Mouse (Mus musculus): ENCODE measurements at regions not wholly inside any gene's neighbourhood (a gene's known extent, or its start where the extent isn't known, plus 50 kb on each side); places are given as distances from the start of the nearest gene placed in this dataset.

DNA sequence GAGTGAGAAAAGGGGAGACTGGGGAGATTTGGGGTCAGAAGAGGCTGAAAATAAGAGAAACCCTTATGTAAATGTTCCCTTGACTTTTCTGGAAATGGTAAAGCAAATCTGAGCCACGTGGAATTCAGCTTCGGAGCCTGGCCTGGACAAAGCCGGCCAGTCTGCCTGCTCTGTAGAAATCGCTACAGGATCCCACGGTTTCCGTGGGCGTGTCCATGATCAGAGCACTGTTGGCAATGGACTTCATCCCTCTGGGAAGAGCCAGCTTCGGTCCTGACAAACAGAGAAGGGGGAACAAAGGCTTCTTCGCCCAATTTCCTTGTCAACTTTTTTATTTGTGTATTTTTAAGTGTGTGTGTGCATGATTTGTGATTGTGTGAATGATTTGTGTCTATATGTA is 490.7 kb upstream of the Nox3 start:
- in situ Hi-C loops (cut with MboI; ENCODE audit: low pct_unique_long_range_greater_than_20kb in 1 of 2, low sequenced_read_pairs in 2 of 2, unreplicated experiment in 1 of 2): no loop called here

DNA sequence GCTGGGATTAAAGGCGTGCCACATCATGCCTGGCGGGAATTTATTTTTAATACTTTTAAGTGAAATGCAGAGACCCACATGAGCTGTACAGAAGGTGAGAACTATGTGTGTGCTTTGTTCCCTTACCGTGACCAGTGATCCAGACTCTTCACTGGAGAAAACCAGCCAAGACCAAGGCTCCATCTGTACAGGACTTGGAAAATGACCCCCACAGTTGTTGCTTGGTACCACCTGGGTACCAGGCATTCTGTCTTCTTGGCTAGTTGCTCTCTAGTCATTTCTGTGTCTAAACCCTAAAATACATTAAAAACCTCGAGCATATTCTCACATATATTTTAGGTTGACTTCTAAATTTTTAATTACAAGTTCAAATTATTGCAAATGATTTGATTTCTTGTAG is 491.5 kb upstream of the Nox3 start:
- in situ Hi-C loops (cut with MboI; ENCODE audit: low pct_unique_long_range_greater_than_20kb in 1 of 2, low sequenced_read_pairs in 2 of 2, unreplicated experiment in 1 of 2): no loop called here

DNA sequence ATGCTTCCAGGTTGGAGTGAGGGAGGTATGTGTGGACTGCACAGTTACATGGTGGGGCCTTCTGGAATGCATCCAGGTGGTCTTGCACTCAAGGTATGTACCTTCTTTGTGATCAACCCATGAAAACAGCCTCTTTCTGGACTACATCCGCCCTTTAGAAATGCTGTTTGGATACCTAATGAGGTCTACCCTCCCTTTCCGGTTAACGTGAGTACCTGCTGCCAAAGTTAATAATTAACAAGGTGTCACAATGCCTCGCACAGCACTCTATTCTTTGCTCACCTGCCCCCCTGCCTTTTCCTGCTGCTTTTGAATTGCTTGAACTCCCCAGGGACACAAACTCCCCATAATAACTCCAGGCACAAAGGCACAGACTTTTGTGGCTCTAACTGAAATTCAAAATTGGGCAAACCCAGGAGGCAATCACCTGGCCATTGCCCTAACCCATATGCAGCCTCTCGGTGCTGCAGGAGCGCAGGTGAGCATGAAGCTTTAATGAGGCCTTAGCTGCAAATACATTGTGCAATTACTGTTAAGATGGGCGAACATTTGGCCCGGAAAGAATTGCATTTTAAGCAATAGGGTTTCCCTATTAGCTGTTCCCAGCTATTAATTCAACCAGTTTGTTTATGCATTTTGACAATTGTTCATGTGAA is 500.9 kb upstream of the Nox3 start:
- in situ Hi-C loops (cut with MboI; ENCODE audit: low pct_unique_long_range_greater_than_20kb in 1 of 2, low sequenced_read_pairs in 2 of 2, unreplicated experiment in 1 of 2): no loop called here

DNA sequence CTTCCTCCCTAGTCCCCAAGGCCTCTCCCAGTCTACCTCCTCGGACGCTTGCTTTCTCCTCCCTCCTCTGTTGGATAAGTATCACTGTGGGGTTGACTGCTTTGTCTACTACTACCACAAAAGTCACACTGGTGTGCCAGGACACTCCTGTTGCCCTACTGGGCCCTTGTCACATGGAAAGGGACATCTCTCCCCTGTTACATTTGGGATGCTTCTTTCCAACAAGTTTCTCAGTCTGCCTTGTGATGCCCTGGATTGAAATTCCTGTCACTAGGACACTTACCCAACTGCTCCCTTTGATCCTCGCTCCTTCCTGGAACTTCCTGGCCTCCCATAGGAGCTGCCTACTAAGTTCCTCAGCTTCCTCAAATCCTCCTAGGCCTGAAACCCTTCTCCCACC is 501.9 kb upstream of the Nox3 start:
- in situ Hi-C loops (cut with MboI; ENCODE audit: low pct_unique_long_range_greater_than_20kb in 1 of 2, low sequenced_read_pairs in 2 of 2, unreplicated experiment in 1 of 2): no loop called here

DNA sequence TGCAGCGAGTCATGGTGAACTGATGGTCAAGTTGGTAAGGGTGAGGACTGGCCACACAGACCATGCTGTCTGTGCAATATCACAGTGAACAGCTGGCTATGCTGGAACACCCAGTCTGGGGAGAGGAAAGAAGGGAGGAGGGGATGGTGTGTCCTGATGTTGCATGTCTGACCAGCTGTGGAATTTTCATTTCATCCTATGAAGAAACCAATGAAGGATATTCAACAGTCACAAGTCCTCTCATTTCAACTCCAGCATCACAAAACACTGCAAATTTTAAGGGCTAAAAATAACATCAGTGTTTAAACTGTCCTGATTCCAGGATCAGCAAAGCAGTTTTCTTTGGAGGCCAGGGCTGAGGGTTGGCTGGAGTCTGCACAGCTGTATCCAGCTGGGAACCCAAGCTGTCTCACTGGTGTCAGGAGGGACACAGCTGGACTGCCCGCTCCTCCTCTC is 503.7 kb upstream of the Nox3 start:
- in situ Hi-C loops (cut with MboI; ENCODE audit: low pct_unique_long_range_greater_than_20kb in 1 of 2, low sequenced_read_pairs in 2 of 2, unreplicated experiment in 1 of 2): no loop called here

DNA sequence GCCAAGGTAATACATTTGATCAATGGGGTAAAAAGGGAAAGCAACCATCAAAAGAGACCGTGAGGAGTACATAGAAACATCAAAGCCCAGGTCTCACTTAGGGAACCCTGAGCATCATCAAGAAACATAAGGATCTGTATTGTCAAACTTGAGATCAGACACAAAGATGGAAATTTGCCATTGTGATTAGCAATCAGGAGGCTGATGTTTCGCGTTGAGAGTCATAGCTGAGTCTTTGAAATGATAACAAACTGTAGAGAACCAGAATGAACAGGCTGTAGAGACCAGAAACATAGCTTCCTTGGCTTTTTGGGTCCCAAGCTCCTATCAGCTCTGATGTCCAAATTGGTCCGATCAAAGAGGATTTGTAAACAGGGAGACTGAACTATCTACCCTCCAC is 505.2 kb upstream of the Nox3 start:
- in situ Hi-C loops (cut with MboI; ENCODE audit: low pct_unique_long_range_greater_than_20kb in 1 of 2, low sequenced_read_pairs in 2 of 2, unreplicated experiment in 1 of 2): no loop called here

DNA sequence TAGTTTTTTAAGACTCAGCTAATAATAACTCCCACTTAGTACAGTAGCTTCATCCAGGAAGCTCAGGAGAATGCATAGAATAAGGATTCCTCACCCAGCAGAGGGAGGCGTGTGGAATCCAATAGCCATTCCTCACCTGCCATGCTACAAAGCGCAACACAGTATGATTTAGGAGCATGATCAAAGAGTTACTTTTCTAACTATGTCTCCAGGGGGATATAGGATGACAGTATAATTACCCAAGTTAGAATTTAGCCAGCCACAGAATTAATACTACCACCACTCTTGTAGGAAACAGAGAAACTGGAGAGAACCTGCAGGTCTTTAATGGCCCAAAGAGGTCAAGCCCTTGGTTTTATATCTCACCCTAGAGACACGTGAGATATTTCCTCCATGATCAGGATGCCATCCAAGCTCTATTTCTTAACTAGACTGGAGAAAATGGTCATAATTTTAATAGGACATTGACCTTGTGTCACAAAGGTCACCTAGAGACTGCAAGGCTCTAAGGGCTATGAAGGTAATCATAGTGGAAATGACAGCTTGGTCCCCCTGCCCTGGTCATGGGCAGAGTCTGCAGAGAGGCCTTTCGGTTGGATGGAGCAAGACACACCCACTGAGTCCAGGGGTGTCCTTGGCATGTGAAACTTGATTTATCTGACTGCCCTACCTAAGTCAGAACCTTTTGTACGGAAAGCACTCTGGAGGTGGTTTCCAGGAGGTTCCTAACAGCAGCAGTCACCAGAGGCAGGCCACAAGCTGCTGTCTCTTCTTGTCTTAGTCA is 512.3 kb upstream of the Nox3 start:
- in situ Hi-C loops (cut with MboI; ENCODE audit: low pct_unique_long_range_greater_than_20kb in 1 of 2, low sequenced_read_pairs in 2 of 2, unreplicated experiment in 1 of 2): no loop called here

DNA sequence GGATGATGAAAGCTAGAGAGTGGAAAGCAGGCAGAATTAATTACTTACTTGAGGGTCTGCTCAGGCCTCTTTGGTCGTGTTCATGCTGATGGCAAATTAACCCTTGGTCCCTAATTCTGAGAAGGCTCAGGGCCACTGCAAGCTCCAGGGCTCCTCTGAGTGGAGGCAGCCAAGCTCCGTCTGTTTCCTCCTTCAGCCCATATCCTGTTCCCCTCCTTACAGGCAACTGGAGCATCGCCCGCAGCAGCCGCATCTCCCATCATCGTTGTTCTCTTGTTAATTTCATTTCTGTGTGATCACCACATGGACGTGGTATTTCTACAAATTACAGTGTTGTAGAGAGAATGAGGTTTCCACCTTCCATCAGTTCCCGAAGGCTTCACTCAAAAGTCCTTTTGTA is 513.6 kb upstream of the Nox3 start:
- in situ Hi-C loops (cut with MboI; ENCODE audit: low pct_unique_long_range_greater_than_20kb in 1 of 2, low sequenced_read_pairs in 2 of 2, unreplicated experiment in 1 of 2): no loop called here

DNA sequence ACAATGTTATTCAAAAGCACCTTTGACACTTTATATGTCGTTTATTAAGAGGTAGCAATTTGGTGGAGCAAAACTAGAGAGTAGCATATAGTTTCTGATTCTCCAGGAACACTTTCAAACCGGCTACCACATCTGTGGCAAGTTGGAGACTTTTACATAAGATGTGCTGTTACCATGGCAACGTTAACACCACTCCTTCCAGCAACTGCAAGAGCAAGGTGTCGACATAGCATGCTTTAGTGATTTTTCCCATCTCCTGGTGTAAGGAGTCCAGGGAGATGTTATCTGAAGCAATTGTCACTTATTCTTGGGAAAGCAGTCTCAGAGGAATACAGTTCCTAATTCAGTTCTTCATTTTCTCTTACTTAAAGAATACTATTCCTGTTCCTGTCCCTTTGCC is 516.5 kb upstream of the Nox3 start:
- in situ Hi-C loops (cut with MboI; ENCODE audit: low pct_unique_long_range_greater_than_20kb in 1 of 2, low sequenced_read_pairs in 2 of 2, unreplicated experiment in 1 of 2): no loop called here

DNA sequence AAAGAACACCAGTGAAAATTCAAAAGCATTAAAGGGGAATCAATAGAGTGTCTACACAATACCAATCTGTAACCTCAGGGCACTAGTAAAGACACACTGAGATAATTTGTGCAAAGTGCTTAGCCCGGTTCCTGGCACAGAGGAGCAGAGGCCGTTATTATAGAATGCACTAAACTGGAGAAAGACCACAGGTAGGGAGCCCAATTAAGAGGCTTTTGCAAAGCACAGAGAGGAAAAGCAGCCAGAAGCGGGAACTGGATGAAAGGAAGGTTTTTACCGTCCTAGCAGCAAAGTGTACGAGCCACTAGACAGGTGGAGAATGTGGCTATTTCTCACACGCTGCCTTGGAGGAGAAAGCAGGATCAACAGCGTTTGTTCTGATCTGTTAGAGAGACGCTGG is 518.9 kb upstream of the Nox3 start:
- in situ Hi-C loops (cut with MboI; ENCODE audit: low pct_unique_long_range_greater_than_20kb in 1 of 2, low sequenced_read_pairs in 2 of 2, unreplicated experiment in 1 of 2): no loop called here

DNA sequence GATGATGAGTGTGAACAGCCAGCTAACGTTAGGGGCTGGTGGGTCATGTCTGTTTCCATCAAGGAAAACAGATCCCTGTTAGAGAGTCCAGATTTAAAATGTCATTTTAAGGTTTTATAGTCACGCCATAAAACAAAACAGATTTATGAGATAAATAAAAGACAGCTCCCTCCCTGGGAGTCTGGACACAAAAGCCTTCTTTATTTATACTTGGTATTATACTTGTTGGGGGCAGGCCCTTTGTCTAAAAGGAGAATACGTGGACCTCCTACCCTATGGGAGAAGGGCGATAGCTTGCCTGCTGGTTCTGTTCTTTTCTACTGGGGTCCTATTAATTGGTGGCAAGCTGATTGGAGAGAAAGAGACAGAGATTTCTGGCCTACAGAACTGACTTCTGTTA is 520.1 kb upstream of the Nox3 start:
- in situ Hi-C loops (cut with MboI; ENCODE audit: low pct_unique_long_range_greater_than_20kb in 1 of 2, low sequenced_read_pairs in 2 of 2, unreplicated experiment in 1 of 2): no loop called here

DNA sequence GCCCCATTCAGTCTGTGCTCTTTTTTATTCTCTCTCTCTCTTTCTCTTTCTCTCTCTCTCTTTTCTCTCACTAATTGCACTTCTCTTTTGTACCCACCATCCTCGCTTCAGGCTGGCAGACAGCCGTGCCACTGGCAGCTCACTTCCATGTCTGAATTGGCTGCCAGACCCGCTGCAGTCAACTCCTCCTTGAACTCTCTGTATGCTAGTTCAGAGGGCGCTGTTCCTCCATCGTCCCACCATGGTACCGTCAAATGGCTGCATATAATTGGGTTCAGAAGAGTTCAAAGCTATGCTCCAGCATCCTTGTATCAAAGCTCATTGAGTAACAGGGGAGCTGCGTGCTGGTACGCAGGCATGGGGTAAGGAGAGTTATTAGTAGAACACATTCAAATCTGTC is 520.7 kb upstream of the Nox3 start:
- in situ Hi-C loops (cut with MboI; ENCODE audit: low pct_unique_long_range_greater_than_20kb in 1 of 2, low sequenced_read_pairs in 2 of 2, unreplicated experiment in 1 of 2): no loop called here

DNA sequence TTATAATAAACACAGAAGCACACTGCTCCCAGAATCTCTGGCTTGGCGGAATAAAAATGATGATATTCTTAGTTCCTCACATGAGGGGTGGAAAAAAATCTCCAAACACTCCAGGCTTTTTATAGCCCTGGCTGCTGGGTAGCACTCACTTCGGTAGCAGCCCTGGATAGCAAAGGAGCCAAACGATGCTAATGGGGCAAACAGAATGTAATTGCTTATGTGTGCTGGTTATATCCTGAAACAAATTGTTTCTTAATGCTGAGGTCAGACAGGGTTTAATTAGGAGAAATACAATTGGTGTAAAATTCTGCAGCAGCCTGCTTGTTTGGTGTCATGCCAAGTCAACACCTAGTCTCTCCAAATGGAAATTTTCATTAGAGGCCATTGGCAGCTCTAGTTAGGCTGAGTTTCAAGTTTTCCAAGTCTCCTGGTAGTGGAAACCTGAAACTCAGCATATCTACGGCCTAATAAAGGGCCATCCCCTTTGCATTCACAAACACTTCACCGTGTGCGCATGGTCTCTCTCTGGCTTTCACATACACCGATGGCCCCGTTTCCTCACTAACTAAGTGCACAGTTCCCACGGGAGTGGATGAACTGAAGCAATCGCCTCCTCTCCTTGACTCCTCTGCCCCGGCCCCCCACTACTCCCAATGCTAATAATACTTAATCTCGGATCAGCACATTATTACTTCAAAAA is 524.8 kb upstream of the Nox3 start:
- in situ Hi-C loops (cut with MboI; ENCODE audit: low pct_unique_long_range_greater_than_20kb in 1 of 2, low sequenced_read_pairs in 2 of 2, unreplicated experiment in 1 of 2): no loop called here

DNA sequence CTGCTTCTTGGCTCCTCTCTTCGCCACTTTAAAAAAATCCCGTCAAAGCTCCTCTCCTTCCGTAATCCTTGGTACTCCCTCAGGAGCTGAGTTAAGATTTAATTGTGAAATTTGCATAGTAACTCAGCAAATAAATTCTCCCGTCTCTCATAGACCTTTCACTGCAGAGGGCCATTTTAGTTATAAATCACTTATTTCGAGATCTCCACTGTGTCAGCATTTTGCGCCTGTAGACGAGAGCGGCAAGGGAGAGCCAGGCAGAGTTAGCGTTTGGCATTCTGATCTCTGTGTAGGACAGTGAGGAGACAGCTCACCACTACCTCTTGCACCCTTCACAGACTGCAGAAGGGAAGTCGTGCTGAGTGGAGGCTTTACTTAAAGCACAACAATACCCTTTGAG is 531.8 kb upstream of the Nox3 start:
- in situ Hi-C loops (cut with MboI; ENCODE audit: low pct_unique_long_range_greater_than_20kb in 1 of 2, low sequenced_read_pairs in 2 of 2, unreplicated experiment in 1 of 2): no loop called here

DNA sequence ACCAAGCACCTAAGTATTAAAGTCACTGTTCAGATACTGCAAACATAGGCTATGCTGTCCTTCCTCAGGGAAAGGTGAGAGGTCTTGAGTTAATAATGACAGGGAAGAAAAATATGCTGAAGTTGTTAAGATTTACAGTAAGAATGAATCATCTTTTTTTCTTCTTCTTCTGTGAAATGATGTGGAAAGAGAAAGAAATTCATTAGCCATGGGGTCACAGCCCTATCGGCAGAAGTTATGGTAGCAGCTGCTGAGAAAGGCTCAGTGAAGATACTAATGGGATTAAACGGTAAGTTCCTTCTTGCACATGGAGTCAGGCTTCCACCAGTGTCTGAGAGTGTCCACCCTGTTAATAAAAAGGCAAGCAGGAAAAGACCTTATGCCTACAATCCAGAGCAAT is 533.9 kb upstream of the Nox3 start:
- in situ Hi-C loops (cut with MboI; ENCODE audit: low pct_unique_long_range_greater_than_20kb in 1 of 2, low sequenced_read_pairs in 2 of 2, unreplicated experiment in 1 of 2): no loop called here

DNA sequence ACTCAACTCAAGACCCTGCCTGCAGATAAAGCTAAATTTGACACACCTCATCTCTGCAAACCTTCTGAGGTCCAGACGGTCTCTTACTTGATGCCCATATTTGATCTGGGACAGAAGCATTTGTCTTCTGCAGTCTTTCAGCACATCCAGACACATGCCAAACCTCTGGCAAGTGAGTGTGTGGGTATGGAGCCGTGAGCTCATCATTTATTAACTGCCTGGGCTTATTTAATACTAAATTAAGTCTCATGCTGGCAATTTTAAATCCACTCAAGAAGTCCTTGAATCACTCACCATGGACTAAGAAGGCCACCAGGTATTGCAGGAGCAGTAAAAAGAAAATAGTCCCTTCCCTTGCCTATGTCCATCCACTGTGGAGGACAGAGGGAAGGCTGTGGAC is 554.4 kb upstream of the Nox3 start:
- in situ Hi-C loops (cut with MboI; ENCODE audit: low pct_unique_long_range_greater_than_20kb in 1 of 2, low sequenced_read_pairs in 2 of 2, unreplicated experiment in 1 of 2): no loop called here

DNA sequence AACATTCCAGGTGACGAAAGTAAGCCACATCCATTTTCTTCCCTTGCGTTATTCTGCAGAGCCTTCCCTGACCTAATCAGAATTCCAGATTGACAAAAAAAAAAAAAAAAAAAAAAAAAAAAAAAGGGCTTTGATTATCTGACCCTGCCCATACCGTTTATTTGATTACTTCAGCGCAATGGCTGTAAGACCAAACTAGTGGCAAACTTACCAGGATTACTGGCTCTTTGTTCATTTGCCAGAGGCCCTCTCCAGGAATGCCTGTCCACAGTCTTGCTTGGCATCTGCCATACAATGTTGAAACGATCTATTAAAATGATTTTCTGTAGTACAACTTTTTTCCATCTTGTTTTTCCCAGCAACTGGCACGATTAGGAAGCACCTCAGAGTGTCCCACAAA is 569.4 kb upstream of the Nox3 start:
- in situ Hi-C loops (cut with MboI; ENCODE audit: low pct_unique_long_range_greater_than_20kb in 1 of 2, low sequenced_read_pairs in 2 of 2, unreplicated experiment in 1 of 2): no loop called here

DNA sequence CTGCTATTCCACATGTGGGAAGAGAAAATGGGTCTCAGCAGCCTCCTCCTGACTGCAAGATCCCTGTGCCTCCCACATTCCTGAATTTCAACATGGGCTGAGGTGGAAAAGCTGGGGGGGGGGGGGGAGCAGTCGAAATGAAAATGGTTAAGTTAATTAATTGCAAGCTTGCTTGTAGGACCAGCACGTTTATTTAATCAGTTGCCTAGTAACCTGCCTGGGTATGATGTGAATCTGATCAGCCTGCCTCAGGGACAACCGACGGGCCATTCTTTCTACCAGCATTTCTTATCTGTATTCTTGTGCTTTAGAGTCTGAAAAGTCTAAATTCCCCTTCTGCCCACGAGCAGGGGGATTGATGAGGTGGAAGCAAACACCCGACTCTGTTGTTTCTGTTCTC is 569.9 kb upstream of the Nox3 start:
- in situ Hi-C loops (cut with MboI; ENCODE audit: low pct_unique_long_range_greater_than_20kb in 1 of 2, low sequenced_read_pairs in 2 of 2, unreplicated experiment in 1 of 2): no loop called here

DNA sequence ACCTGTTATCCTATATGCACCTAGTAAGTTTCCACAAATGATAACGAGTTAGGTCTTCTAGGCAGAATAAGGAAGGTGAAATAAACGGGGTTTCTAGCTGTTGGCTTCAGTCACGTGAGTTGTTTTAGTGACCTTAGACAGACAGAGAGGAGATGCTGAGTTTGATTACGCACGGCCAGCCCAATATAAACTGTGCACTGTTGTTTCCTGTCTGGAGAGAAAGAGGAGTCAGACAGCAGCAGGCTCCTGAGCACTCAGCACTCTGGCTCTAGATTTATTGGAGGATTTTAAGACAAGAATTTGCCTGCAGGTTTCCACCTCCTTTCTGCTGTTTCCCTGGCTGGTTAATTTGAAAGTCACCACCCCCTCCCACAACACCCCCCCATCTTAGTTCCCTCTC is 570.4 kb upstream of the Nox3 start:
- in situ Hi-C loops (cut with MboI; ENCODE audit: low pct_unique_long_range_greater_than_20kb in 1 of 2, low sequenced_read_pairs in 2 of 2, unreplicated experiment in 1 of 2): no loop called here

DNA sequence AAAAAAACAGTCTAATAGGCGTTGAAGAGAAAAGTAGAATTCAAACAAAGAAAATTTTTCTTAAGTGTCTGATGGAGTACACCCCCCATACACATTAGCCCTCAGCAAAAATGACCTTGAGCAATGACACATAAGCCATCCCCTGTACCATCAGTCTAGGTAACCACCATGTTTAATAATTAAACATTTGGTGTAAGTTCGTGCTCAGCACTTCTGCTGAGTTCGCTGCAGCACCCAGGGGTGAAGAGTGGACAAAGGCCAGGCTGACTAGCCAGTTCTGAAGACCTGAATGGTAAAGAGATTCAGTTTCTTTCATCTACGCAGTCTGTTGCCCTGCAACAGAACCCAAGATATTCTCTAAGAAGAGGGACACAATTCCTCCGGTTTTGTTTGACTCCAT is 572.3 kb upstream of the Nox3 start:
- in situ Hi-C loops (cut with MboI; ENCODE audit: low pct_unique_long_range_greater_than_20kb in 1 of 2, low sequenced_read_pairs in 2 of 2, unreplicated experiment in 1 of 2): no loop called here

Data from mouse embryonic stem cell (cell line).